Mouse (Mus musculus): ENCODE results near the gene Slc16a3. TPM values are rescaled to one million over a fixed set of nuclear protein-coding genes. Genes with fewer than 3 reads are reported as not detected.

Gene Slc16a3
- total RNA-seq, 4 experiments from 2014 or later: 3.9 to 9.3 (median 7.8) TPM

- no peak for DNase-seq (ENCODE audit: low spot score in 2 of 2)
These were observed 2.4 kb upstream of the Slc16a3 start for GRCm38 (mm10) chr11:120945926-120946325.

DNA sequence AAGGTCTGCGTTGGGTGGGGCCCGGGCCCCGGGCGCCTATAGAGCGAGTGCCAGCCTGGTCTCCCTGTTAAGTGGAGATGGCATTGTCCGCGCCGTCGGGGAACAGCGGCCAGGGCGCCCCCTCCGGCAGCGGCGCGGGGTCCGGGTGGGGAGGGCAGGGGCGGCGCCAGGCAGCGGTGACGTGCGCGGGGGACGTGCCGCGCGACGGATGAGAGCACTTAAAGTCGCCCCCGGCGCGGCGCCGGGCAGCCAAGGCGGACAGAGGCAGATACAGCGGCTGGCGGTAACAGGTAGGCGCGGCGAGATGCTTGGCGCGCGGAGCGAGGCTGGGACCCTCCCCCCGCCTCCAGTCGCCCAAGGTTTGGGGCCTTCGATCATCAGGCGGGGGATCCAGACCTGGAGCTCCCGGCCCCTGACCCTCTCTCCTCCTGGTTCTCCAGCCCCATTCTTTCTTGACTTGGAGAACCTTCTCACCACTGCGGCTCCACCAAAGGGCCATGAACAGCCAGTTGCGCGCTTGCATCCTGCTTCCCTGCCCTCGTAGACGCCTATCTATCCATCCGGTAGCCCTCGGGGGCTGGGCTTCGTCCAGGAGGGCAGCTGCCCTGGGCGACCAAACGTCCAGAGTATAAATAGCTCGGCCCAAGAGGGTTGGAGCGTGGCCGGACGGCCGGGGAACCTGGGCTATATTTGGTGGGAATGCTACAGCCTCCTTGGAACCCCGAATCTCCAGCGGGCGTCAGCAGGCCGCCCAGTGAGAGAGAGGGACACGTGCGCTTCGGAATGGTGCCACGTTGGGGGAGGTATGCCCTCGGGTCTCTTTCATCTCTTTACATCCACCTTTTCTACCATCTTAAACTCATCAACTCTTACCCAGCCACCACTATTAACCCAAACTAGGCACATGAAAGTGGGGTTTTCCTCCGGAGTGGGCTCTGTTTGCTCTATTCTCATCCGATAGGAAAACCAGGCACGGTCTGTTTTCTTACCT lies 876 bp downstream of the Slc16a3 start:
- no peak for DNase-seq (ENCODE audit: low spot score in 2 of 2)

DNA sequence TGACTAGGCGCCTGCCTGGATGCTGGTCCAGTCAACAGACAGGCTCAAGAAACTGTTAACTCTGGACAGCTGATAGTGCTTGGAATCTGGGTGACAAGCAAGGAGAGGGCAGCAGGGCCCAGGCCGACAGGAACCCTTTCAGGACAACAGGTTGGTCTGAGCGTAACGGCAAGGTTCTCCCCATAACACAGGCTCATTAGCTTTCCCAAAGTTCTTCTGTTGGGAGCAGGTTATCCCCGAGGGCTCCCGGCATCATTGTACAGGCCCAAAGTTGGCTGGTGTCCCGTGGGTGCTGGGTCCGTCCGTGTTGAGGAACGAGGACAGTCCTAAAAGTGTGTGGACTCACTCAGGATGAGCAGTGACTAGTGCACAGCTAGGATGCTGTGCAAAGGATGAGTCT lies 1.6 kb downstream of the Slc16a3 start:
- DNase-seq (ENCODE audit: low spot score in 2 of 2): no peak

- peak; percentile 37 to 73 for DNase-seq (ENCODE audit: low spot score in 2 of 2)
These were observed 2.3 kb downstream of the Slc16a3 start for GRCm38 (mm10) chr11:120950281-120951202.

DNA sequence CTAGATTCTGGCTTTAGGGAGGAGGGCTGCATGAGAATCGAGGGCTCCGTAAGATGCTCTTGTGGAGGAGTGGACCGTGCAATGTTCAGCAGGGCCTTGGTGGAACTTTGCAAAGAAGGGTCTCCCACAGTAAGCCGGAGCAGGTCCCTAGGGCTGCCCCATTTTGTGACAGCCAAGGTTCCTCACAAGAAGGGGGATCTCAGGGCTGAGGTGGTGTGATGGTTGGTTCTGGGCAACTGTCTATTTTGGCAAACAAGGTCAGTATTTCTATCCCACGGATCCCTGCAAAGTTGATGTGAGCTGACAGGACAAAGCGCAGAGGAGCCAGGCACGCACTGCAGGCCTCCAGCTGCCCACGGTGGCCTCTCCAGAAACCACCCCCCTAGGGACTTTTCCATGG lies 3.0 kb downstream of the Slc16a3 start:
- no peak for DNase-seq (ENCODE audit: low spot score in 2 of 2)

DNA sequence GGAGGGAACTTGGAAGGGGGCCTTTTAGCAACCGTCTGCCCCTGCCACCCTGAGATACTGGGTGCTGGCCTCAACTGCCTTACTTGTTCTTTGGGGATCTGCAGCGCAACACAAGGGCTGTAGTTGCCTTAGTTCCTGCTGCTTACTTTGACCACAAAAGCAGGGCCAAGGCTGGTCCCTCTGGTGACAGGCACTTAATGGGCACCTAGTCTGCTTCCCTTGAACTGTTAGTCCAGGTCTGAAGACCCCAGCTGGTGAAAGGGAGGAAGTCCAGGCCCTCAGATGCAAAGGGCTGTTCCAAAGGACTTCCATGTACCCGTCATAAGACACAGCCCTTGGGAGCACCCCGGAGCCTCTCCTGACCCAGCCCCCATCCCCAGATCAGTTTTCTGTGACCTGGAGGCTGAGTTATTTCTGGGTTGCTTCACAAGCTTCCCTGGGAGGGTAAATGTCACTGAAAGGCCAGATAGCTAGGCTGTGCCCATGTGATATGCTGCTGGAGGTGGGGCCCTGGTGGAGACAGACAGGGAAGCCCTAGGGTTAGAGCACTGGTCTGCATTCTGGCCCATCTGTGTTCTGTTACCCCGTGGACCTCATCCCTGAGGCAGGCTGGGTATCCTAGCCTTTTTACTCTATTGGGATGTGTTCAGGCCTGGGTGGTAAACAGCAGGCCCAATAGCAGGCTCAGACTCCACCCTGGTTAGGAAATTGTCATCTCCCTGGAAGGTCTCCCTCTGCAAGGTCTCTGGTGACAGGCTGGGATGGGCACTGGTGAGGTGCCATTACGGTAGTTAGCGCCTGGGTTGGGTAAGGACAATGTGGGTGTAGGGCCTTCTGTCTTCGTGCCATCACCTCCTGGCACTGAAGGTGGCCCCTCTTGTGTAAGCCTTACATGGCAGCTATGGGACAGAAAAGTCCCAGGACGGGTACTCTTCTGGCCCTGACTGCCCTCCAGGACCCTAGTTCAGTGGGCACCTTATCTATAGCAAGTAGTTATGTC lies 3.8 kb downstream of the Slc16a3 start:
- no peak for DNase-seq (ENCODE audit: low spot score in 2 of 2)

- DNase-seq (ENCODE audit: low spot score in 2 of 2): no peak
These were observed 6.7 kb downstream of the Slc16a3 start for GRCm38 (mm10) chr11:120954936-120955335.

DNA sequence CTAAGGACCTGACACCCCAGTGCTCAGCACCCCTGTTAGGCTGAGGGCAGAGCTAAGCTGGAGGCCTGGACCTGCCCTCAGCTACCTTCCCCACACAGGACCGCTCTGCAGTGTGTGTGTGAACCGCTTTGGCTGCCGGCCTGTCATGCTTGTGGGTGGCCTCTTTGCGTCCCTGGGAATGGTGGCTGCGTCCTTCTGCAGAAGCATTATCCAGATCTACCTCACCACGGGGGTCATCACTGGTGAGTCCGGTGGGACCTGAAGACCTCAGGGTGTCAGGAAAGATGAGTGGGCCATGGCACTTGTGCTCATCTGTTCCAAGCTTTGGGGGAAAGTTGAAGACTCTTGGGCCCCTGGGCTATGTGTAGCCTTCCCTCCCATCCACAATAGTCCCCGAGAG lies 7.4 kb downstream of the Slc16a3 start:
- DNase-seq (ENCODE audit: low spot score in 2 of 2): no peak

DNA sequence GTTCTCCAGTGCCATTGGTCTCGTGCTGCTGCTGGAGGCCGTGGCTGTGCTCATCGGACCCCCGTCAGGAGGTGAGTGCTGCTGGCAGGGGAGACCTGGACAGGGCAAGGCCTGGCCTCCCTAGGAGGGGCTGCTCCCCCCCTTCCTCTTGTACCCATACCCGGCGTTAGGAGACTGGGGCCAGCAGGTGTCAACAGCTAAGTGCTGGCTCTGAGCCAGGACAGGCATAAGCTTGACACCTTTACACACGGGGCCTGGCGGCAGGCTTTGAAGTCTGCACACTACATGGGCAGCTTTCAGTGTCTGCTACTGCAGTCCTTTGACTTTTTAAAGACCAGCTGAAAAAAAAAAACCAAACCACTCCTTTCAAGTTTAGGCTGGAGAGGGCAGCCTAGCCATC lies 8.8 kb downstream of the Slc16a3 start:
- no peak for DNase-seq (ENCODE audit: low spot score in 2 of 2)

- no peak for DNase-seq (ENCODE audit: low spot score in 2 of 2)
These were observed 9.5 kb downstream of the Slc16a3 start for GRCm38 (mm10) chr11:120957731-120958257.

DNA sequence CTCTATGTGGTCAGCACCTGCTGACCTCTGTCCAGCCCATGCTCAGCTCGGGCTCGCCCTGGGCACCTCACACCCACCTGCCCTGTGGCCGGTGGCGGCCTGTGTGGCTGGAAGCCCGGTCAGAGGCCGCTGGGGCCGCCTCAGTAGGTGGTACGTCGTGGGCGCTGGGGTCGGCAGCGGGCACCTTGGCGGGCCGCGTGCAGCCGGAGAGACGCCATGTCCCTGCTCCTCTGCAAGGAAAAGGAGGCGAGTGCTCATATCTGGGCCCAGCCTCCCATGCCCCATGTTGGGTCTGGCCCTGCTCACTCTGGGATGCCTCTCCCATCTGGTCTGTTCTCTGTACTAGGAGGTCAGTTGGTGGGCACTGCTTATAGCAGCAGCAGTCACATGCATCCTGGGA lies 10.8 kb downstream of the Slc16a3 start:
- DNase-seq (ENCODE audit: low spot score in 2 of 2): no peak

DNA sequence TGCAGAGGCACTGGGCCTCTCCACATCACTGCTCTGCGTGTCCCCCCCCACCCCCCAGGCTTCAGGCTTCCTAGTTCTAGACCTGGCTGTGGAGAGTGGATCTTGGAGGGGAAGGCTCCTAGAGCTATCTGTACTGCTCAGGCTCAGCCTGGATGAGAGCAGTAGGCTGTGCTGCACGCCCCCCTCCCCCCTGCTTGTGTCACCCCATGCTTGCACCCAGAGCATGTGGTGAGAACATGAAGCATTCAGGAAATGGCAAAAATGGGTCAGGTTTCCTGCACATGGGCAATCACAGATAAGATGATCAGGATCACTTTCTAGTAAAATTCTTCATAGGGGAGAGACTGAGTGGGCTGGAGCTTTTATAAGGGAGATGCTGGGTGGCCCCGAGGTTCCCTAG lies 11.3 kb downstream of the Slc16a3 start:
- no peak for DNase-seq (ENCODE audit: low spot score in 2 of 2)

GRCm38 (mm10) chr11:120960248-120960647 lies 12.0 kb downstream of the Slc16a3 start:
- no peak for DNase-seq (ENCODE audit: low spot score in 2 of 2)

GRCm38 (mm10) chr11:120961594-120961993 lies 13.3 kb downstream of the Slc16a3 start:
- no peak for DNase-seq (ENCODE audit: low spot score in 2 of 2)

DNA sequence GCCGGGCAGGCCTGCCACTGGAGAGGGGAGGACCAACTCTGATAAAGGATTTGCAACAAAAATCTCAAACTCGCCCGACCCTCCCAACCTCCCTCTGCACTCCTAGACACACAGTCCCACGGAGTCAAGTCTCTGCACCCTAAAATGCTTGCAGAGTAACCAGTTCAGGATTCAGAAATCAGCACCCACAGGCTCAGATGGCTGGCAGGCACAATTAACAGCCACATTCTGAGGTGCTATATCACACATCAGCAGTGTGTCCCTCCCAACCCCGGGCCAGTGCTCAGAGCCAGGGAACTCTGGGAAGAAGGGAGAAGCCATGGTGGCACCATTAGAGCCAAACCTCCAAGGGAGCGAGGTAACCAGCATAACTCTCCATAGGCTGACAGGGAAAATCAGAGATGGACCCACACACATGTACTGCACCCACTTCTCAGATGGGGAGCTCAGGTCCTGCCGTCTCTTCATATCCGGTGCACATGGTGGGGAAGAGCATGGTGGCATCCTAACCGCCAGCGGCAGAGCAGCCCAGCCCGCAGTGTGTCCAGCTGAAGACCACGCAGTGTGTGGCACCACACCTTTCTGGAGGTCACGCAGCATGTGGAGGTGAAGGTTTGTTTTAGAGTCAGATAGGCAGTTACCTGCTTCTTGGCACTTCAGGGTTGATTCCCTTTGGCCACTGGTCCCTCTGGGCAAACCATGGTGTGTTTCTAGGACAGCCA lies 13.9 kb downstream of the Slc16a3 start:
- DNase-seq (ENCODE audit: low spot score in 2 of 2): no peak

DNA sequence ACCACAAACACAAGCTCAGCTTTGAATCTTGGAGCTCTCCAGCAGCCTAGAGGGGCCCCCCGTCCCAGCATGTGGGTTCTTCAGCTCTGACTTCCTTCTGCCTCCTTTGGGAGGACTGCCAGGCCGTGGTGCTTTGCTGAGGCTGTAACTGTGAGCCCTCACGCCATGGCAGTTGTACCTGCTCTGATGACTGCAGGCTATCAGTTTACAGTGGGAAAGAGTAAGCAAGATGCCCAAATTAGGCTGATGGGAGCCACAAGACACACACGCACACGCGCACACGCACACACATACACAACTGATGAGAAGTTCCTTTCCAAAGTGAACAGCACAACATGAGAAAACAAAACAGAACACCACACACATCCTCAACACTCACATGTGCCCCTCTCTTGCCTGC lies 14.6 kb downstream of the Slc16a3 start:
- DNase-seq (ENCODE audit: low spot score in 2 of 2): no peak

GRCm38 (mm10) chr11:120964195-120965157 lies 16.2 kb downstream of the Slc16a3 start:
- DNase-seq (ENCODE audit: low spot score in 2 of 2): no peak

- no peak for DNase-seq (ENCODE audit: low spot score in 2 of 2)
These were observed 17.3 kb downstream of the Slc16a3 start for GRCm38 (mm10) chr11:120965587-120965986.

GRCm38 (mm10) chr11:120969742-120970141 lies 21.5 kb downstream of the Slc16a3 start:
- no peak for DNase-seq (ENCODE audit: low spot score in 2 of 2)
